11 mouse cellular contexts compared by ENCODE assay signal in genomic region chr7:78887431-78887842, GRCm38 (mm10). TPM values are rescaled to one million over a fixed set of nuclear protein-coding genes. Genes with fewer than 3 reads are reported as not detected.
DNase-seq lines count a peak whose midpoint lies in the region; ATAC-seq and TF ChIP-seq lines count a peak whose summit lies in the region.
"Had no signal": no experiment of that assay in that cellular context is flagged by ENCODE, and none has a peak within 500 bp of the region (broad histone marks: within the 10 kb centered on the region; RNA-seq: fewer than 3 reads in every experiment).

No protein-coding gene starts in this region.

- H3K27ac ChIP-seq in layer of hippocampus, adult 2 months = peak overlapping the region; percentile 65; the same call in 1 of the 2 replicates
- H3K27ac ChIP-seq in forebrain, embryonic 15.5 days (replicated peaks) = peak overlapping the region; percentile 88
- no peak overlapping the region for H3K27ac ChIP-seq in limb, embryonic 11.5 days (replicated peaks; ENCODE audit: low read depth, low read length)
- peak overlapping the region; percentile 82 for H3K27ac ChIP-seq in neural tube, embryonic 15.5 days (replicated peaks)
- H3K27ac ChIP-seq: heart, embryonic 13.5 days; limb, embryonic 13.5 days had no signal

- H3K36me3 ChIP-seq in forebrain, embryonic 15.5 days = no peaks in the 10 kb centered on the region
- H3K36me3 ChIP-seq in limb, embryonic 11.5 days (ENCODE audit: control insufficient read depth, insufficient read depth, low read length) = no peaks in the 10 kb centered on the region
- H3K36me3 ChIP-seq in neural tube, embryonic 15.5 days = no peaks in the 10 kb centered on the region
- H3K36me3 ChIP-seq: heart, embryonic 13.5 days; limb, embryonic 13.5 days had no signal

- peak overlapping the region; percentile 37 for H3K9ac ChIP-seq in forebrain, embryonic 15.5 days (replicated peaks)
- H3K9ac ChIP-seq in limb, embryonic 11.5 days (ENCODE audit: low read length) = no peak overlapping the region
- H3K9ac ChIP-seq in neural tube, embryonic 15.5 days (replicated peaks) = no peak overlapping the region; the same call in none of the 2 replicates
- H3K9ac ChIP-seq: heart, embryonic 13.5 days; limb, embryonic 13.5 days had no signal

- H3K27me3 ChIP-seq in forebrain, embryonic 15.5 days = no peaks in the 10 kb centered on the region
- peaks cover 10% of the 10 kb centered on the region for H3K27me3 ChIP-seq in limb, embryonic 11.5 days (ENCODE audit: control insufficient read depth, insufficient read depth, low read length)
- no peaks in the 10 kb centered on the region for H3K27me3 ChIP-seq in neural tube, embryonic 15.5 days (replicated peaks)

- WGBS in forebrain, embryonic 15.5 days = 5% methylated on average over 9 of the region's 9 CpGs
- 14% methylated on average over 9 of the region's 9 CpGs for WGBS in limb, embryonic 11.5 days
- 9% methylated on average over 9 of the region's 9 CpGs for whole genome bisulfite sequencing in neural tube, embryonic 15.5 days

- ATAC-seq in forebrain, embryonic 15.5 days (replicated peaks) = peak; percentile 47
- no peak for ATAC-seq in limb, embryonic 11.5 days (ENCODE audit: insufficient number of reproducible peaks, low FRiP score, low TSS enrichment, low read depth)
- no peak for ATAC-seq in neural tube, embryonic 15.5 days (ENCODE audit: low FRiP score)
- ATAC-seq in CD4-positive, CD25-positive, alpha-beta regulatory T cell, adult 4 months = no peak

- no peak overlapping the region; the same call in 1 of the 2 replicates for H3K4me3 ChIP-seq in layer of hippocampus, adult 2 months
- H3K4me3 ChIP-seq in forebrain, embryonic 15.5 days = peak overlapping the region; percentile 23
- H3K4me3 ChIP-seq in limb, embryonic 11.5 days (ENCODE audit: low read depth, low read length) = no peak overlapping the region
- peak overlapping the region; percentile 20; the same call in 1 of the 2 replicates for H3K4me3 ChIP-seq in neural tube, embryonic 15.5 days (replicated peaks)
- H3K4me3 ChIP-seq: heart, embryonic 13.5 days; limb, embryonic 13.5 days; myocyte had no signal

- no peak for DNase-seq in layer of hippocampus, adult 2 months (ENCODE audit: low spot score in 2 of 2)
- no peak for DNase-seq in layer of hippocampus, adult 9-11 months
- peak; percentile 60 for DNase-seq in limb, embryonic 11.5 days (ENCODE audit: low spot score)
- DNase-seq in spleen, postnatal 36 days (ENCODE audit: low spot score in 2 of 2) = no peak
- no peak for DNase-seq in left cerebral cortex, adult 9 months (ENCODE audit: low spot score in 2 of 2)

- peaks cover 63% of the 10 kb centered on the region for H3K4me1 ChIP-seq in forebrain, embryonic 15.5 days
- H3K4me1 ChIP-seq in limb, embryonic 11.5 days (ENCODE audit: control insufficient read depth, insufficient read depth, low read length) = peaks cover 16% of the 10 kb centered on the region; the same call in 1 of the 2 replicates
- peaks cover 63% of the 10 kb centered on the region for H3K4me1 ChIP-seq in neural tube, embryonic 15.5 days

- H3K9me3 ChIP-seq in forebrain, embryonic 15.5 days = no peaks in the 10 kb centered on the region
- H3K9me3 ChIP-seq in limb, embryonic 11.5 days (ENCODE audit: control insufficient read depth, low read length) = no peaks in the 10 kb centered on the region
- H3K9me3 ChIP-seq in neural tube, embryonic 15.5 days (replicated peaks) = no peaks in the 10 kb centered on the region
- H3K9me3 ChIP-seq: heart, embryonic 13.5 days; limb, embryonic 13.5 days had no signal

- no peak for TF ChIP-seq CTCF in layer of hippocampus, adult 2 months (conservative IDR thresholded peaks at IDR 0.05)

- H3K4me2 ChIP-seq in forebrain, embryonic 15.5 days (replicated peaks) = peak overlapping the region; percentile 42
- no peak overlapping the region for H3K4me2 ChIP-seq in limb, embryonic 11.5 days (ENCODE audit: low read depth, severe bottlenecking)
- H3K4me2 ChIP-seq in neural tube, embryonic 15.5 days = peak overlapping the region; percentile 59
- H3K4me2 ChIP-seq: heart, embryonic 13.5 days; limb, embryonic 13.5 days had no signal

RNA-seq across cellular contexts. Expression of gene Aen, which starts 8.2 kb away (rescaled TPM):
- 10 to 100 TPM; 20.8 to 23.7 TPM for total RNA-seq in layer of hippocampus, adult 2 months (2021)
- 55.5 and 57.1 TPM in 2 replicates for polyA plus RNA-seq in forebrain, embryonic 15.5 days (2015; fragmentation: Nextera tagmentation; extraction: Ambion mirVana)
- 36.9 and 41.0 TPM in 2 replicates for polyA plus RNA-seq in limb, embryonic 11.5 days (2014; fragmentation: Nextera tagmentation; extraction: Ambion mirVana)
- 55.7 and 58.6 TPM in 2 replicates for polyA plus RNA-seq in neural tube, embryonic 15.5 days (2015; fragmentation: Nextera tagmentation; extraction: Ambion mirVana)
- polyA plus RNA-seq in CD4-positive, CD25-positive, alpha-beta regulatory T cell, adult 4 months (2017; shearing (Covaris generic)) = 10 to 100 TPM; 21.7 to 28.3 TPM

RNA-seq across cellular contexts. Expression of gene Isg20, which starts 25.8 kb away (rescaled TPM):
- under 1 TPM; 0.34 to 0.49 TPM for total RNA-seq in layer of hippocampus, adult 2 months (2021)
- 1.7 TPM in 2 replicates for polyA plus RNA-seq in forebrain, embryonic 15.5 days (2015; fragmentation: Nextera tagmentation; extraction: Ambion mirVana)
- polyA plus RNA-seq in limb, embryonic 11.5 days (2014; fragmentation: Nextera tagmentation; extraction: Ambion mirVana) = 0.19 and 0.48 TPM in 2 replicates
- polyA plus RNA-seq in neural tube, embryonic 15.5 days (2015; fragmentation: Nextera tagmentation; extraction: Ambion mirVana) = 1.3 and 10.5 TPM in 2 replicates
- polyA plus RNA-seq in CD4-positive, CD25-positive, alpha-beta regulatory T cell, adult 4 months (2017; shearing (Covaris generic)) = 100 to 1,000 TPM; 108 to 134 TPM

RNA-seq across cellular contexts. Expression of gene Det1, which starts 40.4 kb away (rescaled TPM):
- 1 to 10 TPM; 6.5 to 6.6 TPM for total RNA-seq in layer of hippocampus, adult 2 months (2021)
- polyA plus RNA-seq in forebrain, embryonic 15.5 days (2015; fragmentation: Nextera tagmentation; extraction: Ambion mirVana) = 18.1 and 18.5 TPM in 2 replicates
- polyA plus RNA-seq in limb, embryonic 11.5 days (2014; fragmentation: Nextera tagmentation; extraction: Ambion mirVana) = 23.5 TPM in 2 replicates
- 12.6 and 13.5 TPM in 2 replicates for polyA plus RNA-seq in neural tube, embryonic 15.5 days (2015; fragmentation: Nextera tagmentation; extraction: Ambion mirVana)
- 10 to 100 TPM; 18.5 to 24.1 TPM for polyA plus RNA-seq in CD4-positive, CD25-positive, alpha-beta regulatory T cell, adult 4 months (2017; shearing (Covaris generic))

Comparison
In these comparisons a context has a peak if more than half of its experiments do, and no peak if none do; other contexts are left out.
1. H3K4me3 ChIP-seq: peak in forebrain, embryonic 15.5 days (single experiment) and neural tube, embryonic 15.5 days (single experiment); none in layer of hippocampus, adult 2 months (single experiment) and limb, embryonic 11.5 days (single experiment).